Mouse (Mus musculus) gastrocnemius, postnatal 10 days (tissue): ENCODE results near the gene Dnajc11. TPM values are rescaled to one million over a fixed set of nuclear protein-coding genes. Genes with fewer than 3 reads are reported as not detected.
A peak's percentile ranks its signal among the peaks of the same experiment; 100 is the strongest.

ENCODE experiments used
- DNase-seq: peaks from one replicate; pipeline ENCODE4 v3.0.0; 2021; ENCODE audit warnings: mixed read lengths
- total RNA-seq, 2 experiments: library from RNA; stranded (reverse); gene quantifications; 2 replicates each; pipeline ENCODE4 v1.2.3; 2021

Gene Dnajc11
- total RNA-seq, 2 experiments from 2014 or later: 72.1 to 72.3 TPM

DNA sequence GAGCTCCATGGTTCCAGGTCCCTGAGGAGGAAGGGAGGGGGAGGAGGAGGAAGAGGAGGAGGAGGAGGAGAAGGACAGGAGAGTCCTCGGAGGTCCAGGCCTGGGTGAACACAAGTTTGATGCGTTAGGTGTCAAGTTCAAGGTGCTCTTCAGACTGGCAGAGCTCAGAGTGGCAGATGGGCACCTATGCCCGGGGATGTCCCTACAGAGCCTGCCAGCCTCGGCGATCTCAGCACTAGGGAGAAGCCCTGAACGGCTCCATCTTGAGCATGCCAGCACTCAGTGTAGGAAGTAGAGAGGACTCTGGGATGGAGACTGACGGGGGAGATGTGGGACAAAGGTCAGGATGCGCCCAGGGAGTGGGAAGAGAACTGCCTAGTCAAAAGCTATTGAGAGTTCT, 53.2 kb downstream of the Dnajc11 start:
- DNase-seq: no peak

DNA sequence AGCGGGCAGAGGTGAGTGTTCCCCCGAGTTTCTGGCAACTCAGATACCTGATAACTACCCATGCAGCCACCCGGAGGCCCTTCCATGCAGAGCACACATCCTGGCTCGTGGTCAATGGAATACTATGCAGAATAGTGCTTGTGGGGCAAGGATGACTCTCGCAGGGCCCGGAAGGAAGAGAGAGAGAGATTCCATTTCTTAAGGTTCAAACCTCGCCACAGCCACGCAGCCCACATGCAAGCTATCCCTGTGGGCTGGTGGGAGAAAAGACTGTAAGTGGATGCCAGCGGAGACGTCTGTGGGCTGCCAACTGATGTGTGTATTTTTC, 54.5 kb downstream of the Dnajc11 start:
- DNase-seq: no peak

DNA sequence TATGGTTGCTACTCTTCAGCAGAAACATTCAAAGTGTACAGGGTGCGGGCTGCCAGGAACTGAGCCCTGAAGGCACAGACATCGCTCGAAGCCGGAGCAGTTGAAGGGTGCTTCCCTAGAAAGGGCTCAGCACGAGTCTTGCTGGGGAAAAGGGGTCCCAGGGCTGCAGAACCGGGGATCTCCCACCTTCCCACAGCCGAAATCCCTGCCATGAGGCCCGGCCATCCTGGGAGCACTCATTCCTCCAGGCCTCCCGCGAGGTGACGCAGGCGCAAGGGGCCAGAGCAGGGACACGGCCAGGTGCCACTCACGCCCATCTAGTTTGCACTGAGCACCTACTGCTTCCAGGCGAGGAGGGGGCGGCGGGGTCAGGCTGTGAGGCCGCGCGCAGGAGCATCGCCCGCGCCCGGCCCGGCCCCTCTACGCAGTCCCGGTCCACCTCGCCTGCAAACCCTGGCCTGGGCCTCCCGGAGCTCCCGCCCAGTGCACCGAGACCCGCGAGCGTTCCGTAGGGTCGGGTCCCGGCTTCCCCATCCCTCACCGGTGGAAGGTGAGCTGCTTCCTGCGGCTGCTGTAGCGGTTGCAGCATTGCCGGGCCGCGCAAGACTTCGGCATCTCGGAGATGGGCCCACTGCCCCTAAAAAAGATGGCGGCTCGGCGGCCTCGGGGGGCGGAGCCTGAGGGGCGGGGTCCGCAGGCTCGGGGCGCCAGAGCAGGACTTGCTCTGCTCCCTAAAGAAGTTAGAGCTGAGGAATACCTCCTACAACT, 55.0 kb downstream of the Dnajc11 start, which contains the start of gene Thap3:
TSS of gene Thap3 (minus strand) at position 656 of the 768 bp plus-strand sequence.
- peak; percentile 86 for DNase-seq

DNA sequence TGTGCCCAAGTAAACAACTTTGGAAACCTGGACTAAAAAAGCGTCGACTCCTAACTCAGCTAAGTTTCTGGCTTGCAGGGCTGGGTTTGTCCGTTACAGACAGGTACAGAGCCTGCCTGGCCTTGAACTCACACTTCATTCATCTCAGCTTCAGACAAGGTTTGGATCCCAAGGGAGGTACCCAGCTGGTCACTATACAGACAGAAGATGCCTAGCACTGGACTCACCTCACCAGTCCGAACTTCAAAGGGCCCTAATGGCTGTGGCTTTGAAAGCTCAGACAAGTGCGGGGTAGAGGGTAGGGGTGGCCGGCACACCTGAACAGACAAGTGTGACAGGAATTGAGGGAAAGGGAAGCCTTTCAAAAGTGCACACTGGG, 55.6 kb downstream of the Dnajc11 start:
- DNase-seq: no peak

DNA sequence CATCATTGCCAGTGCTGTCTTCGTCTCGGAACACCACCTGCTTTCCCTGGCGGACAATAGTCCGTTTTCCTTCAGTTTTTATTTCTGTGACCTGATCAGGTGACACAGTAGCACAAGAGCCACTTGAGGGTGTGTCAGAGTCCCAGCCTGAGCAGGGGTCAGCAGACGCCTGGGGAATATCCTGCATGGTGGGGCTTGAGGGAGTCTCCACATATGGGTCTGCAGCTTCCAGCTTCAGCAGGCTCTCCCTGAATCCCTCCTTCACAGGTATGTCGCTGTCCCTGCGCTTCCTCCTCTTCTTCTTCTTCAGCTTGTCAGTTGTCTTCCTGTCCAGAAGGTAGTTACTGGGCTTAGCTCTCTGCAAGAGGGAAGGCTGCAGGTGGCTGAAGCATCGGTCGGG, 58.6 kb downstream of the Dnajc11 start:
- DNase-seq: no peak

DNA sequence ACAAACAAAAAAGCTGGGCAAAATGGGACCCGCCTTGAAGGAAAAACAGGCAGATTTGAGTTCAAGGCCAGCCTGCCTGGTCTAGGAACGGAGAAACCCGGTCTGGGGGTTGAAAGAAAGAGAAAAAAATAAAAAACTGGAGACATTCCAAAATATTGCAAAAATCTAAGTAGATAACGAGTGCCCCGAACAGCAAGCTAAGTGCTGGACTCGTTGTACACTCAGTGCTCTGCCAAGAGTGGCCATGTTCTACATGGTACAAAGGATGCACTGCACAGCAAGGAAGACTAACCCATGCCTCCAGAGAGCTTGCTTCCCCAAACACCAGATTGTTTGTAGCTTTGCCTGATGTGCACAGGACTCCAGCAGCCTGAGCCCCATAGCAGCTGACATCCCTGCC, 59.5 kb downstream of the Dnajc11 start:
- no peak for DNase-seq

DNA sequence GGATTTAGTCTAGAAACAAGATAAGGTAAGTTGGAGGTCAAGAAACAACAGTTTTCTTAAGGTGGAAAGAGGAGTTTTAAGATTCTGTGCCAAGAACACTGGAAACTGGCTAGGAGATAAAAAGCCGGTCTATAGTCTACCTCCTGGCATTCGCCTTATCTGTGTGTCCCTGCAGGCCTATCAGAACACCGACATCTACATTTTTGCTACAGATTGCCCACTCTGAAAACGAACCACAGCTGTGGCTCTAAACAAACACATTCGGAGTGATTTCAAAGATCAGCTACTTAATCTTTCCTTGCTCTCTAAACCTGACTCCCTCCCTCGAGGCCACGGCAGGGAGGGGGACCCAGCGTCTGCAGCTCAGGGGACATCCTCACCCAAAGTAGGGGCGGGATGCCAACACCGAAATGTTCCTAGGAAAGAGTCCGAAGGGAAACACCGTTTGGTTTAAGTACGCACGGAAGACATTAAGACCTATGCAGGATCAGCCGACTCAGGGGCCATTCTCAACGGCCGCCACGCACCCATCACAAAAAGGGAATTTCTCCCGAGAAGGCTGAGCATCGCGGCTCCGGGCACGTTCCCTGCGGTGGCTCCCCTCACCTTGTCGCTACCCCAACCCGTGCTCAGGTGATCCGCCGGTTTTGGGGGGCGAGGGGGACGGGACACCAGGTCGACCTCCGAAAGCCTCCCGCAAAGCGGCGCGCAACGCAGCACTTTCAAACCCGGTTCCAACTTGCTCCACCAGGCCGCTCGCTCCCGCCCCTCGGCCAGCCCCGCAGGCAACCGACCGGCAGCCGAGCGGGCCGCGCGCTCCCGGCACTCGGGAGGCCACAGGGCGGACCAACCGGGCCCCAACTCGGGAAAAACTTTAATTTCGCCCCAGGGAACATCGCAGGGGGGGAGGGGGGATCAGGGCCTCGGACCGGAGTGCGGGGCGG, 61.0 kb downstream of the Dnajc11 start:
- peak; percentile 59 for DNase-seq

DNA sequence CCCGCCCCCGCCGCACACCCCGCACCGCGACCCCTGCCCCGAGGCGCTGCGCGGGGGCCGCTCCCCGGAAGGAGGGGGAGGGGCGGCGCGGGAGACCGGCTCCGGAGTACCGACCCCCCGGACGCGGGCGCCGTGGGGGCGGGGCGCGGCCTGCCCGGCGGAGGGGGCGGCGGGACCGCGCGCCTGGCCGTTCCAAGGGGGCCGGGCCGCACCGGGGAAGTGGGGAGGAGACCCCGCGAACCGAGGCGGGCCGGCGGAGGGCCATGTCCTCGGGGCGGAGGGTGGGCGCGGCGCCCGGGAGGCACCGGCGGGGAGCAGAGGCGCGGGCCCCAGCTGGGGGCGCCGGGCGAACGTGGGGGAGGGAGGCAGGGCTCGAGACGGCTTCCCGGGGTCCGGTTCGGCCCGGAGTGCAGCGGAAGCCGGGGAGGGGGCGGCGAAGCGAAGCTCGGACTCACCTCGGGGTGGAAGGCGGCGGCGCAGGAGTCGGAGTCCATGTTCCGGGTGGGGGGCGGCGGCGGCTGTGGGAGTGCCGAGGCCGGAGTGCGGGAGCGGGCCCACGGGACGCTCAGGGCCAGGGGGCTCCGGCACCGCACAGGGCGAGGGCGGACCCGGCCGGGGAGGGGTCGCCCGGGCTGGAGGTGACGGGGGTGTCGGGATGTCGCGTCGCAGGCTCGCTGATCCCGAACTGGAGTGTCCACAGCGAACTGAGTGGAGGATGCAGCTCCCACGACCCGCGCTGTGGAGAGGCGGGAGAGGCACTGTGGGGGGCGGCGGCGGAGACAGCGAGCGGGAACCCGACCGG, 62.1 kb downstream of the Dnajc11 start:
- DNase-seq: peak; percentile 59

DNA sequence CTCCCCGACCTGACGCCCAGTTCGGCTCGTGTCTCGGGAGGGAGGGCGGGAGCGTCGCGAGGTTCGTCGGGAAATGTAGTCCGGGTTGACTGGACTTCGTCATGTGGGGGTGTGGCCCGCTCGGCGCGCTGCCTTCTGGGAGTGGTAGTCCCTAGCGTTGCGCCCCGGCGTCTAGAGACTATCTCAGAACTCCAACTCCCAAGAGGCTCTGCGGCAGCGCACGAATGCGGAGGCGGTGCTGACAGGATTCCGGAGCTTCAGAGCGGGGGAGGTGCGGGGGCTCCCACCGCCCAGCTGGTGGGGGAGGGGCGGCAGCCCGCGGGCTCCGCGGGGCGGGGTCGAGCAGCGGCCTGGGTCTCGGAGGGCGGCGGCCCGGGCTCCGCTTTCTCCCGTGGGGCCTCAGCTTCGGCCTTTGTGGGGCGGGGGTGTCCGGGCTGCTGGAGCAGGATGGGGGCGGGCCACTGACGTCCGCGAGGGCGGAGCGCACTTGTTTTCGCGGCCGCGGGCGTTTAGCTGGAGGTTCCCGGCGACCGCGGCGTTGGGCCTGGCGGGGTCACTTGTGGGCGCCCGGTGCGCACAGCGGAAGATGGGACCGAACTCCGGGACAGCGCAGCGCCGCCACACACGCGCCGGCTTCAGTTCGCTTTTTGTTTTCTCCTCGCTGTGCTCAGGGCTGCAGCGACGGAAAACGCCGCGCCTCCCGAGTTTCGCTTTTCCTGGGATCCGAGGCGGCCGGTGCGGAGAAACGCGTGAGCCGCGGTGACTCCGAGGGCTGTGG, 62.9 kb downstream of the Dnajc11 start, which contains the start of gene Phf13:
TSS of gene Phf13 (minus strand) at position 86 of the 778 bp plus-strand sequence.
- DNase-seq: peak; percentile 98

DNA sequence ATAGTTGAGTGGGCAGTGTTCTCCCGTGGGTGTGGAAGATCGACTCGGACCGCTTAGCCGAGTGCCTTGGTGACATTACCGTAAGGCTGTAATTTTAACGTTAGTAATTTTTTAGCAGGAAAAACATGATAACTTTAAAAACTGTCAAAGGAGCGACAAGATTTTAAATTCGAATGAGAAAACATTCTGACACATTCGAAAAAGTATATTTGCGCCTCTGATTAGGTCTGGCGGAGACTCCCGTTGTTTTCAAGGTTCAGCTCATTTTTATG, 63.4 kb downstream of the Dnajc11 start:
- no peak for DNase-seq

DNA sequence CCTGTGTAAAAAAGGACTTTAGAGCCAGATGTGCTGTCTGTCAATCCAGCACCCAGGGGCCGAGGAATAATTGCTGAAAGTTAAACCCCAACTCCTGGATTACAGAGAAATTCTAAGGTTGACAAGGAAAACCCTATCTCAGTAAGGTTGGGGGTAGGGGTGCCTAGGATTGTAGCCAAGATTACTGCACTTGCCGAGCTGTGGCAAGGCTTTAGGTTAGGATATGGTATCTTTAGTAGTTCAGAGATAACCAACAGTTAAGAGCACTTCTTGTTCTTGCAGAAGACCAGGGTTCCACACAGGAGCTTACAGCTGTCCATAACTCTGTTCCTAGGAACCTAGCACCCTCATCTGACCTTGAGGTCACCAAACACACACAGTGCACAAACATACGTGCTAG, 64.2 kb downstream of the Dnajc11 start:
- DNase-seq: no peak

DNA sequence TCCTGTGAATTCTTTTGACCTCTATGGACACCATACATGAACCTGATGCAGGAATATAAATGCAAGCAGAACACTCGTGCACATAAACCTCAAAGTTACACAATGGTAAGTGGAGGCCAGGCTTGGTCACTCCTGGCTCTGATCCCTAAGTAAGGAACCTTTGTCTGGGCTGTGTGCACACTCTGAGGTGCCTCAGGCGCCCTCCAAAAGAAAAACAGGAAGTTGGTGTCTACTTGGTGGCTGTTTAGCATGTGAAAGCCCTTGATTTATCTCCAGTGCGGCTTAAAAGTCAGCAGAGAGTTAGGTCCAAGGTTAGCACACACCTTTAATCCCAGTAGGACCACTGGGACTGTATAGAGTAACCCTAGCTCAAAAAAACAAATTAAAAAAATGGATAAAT, 66.0 kb downstream of the Dnajc11 start:
- no peak for DNase-seq

DNA sequence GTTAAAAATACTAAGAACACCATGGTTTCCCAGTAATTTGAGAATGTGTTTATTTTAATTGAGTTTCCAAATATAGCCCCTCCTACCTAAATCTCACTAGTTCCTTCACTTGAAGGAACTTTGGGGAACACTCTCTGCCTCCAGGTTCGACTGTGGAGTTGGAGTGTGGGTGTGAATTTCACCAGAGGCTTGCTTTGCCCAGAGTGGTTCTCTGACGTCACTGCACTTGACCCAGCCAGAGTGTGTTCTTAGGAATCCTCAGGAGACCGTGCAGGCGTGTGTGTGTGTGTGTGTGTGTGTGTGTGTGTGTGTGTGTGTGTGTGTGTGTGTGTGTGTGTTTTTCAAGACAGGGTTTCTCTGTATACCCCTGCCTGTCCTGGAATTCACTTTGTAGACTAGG, 67.4 kb downstream of the Dnajc11 start:
- DNase-seq: no peak

DNA sequence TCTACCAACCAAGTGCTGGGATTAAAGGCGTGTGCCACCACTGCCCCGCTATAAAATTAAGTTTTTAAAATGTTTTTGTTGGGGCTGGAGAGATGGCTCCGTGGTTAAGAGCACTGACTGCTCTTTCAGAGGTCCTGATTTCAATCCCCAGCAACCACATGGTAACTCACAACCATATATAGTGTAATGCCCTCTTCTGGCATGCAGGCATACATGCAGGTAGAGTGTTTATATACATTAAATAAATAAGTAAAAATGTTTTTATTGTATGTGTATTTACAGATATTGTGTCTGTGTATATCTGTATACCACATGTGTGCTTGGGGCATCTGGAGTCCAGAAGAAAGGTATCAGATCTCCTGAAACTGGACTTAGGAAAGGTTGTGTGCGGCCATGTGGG, 67.8 kb downstream of the Dnajc11 start:
- DNase-seq: no peak

DNA sequence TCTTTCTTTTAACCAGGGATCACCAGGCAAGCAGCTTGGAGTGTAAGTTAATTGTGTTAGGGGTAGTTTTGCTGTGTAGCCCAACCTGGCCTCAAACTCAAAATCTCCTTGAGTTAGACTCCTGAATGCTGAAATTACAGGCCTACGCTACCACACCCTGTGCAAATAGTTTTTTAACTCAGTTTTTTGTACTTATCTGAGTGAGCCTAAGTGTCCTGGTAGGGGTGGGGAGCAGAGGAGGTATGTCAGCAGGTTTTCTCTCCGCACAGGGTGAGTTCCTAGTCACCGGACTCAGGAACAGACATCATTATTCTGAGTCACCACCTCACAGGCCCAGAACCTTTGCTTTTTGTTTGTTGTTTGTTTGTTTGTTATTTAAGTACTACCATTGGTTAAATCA, 68.6 kb downstream of the Dnajc11 start:
- DNase-seq: no peak

DNA sequence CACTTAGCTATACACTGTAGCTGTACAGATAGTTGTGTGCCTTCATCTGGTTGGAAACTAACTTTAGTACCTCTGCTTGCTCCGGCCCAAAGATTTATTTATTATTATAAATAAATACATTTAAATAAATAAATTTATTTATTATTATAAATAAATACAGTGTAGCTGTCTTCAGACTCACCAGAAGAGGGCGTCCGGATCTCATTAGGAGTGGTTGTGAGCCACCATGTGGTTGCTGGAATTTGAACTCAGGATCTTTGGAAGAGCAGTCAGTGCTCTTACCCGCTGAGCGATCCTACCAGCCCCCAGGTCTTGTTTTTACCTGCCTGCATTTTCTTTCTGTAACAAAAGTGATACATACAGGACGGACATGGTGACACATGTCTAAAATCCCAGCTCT, 72.6 kb downstream of the Dnajc11 start:
- no peak for DNase-seq

DNA sequence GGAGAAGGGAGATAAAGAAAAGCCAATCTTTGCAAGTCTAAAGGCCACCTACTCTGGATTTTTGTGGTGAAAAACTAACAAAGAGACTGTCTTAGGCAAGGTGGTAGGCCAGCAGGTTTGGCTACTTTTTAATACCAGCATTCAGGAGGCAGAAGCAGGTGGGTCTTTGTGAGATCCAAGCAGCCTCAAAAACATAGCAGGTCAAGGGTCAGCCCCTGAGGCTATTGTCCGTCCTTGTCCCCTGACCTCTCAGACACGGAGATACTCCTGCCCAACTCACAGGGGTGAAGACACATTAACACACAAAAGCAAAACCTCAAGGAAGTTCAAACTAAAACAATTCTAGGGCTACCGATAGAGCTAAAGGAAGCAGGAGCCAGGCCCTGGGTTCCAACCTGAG, 73.3 kb downstream of the Dnajc11 start:
- no peak for DNase-seq

DNA sequence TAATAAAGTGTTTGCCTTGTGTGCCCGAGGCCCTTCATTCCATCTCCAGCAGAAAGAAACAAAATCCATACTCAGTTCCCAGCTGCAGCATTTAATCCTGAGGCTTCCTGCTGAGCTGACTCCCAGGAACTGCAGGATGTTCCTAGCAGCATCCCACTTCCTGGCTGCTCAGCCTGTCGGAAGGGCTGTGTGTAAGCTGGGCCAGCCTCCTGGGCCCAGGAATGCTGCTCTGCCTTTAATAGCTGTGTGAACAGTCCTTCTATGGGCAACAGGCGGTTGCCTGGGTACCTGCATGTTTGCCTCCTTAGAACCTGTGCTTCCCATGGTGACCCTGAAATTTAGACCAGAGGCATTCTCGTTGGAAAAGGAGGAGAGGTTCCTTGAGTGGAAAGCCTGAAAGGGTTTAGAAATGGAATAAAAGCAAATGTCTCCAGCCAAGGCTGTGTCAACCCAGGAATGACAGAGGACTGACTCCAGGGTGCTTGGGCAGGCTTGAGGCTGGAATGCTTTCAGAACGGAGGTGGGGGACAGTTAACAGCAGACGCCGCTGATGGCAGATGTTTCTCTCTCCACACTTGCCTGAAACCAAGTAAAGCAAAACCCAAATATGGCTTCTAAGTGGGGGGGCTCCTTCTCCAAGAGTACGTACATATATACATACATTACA, 74.1 kb downstream of the Dnajc11 start:
- no peak for DNase-seq

DNA sequence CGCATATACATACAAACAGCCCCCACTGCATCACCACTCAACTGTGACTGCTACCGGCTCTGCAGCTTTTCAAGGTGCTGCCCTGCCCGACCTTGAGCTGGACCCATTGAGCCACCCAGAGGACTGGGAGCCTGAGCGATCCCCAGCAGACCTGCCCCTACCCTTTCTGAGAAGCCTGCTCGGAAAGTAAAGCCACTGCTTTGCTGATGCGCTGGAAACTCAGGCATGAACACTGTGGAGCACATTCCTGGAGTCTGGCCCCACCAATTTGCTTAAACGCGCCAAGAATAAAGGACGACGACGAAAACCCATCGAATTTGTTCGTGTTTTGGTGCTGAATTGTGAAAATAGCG, 74.6 kb downstream of the Dnajc11 start:
- DNase-seq: no peak

DNA sequence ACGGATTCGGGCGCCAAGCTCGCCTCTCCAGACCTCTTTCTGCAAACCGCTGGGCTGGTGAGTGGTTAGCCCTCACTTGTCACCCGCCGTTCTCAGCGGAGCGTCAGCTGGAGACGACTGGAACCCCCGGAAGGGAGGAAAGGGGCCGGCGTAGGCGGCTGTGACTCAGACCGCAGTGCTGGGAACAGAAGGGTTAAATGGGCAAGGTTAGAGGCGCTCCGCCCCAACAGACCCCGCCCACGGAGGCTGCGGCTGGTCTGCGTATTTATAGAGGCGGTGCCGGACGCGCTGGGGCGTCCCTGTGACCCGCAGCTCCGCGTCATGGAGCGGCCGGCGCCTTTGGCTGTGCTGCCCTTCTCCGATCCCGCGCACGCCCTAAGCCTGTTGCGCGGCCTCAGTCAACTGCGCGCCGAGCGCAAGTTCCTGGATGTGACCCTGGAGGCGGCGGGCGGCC, 75.2 kb downstream of the Dnajc11 start, which contains the start of gene Klhl21:
TSS of gene Klhl21 (plus strand) at position 182 of the 454 bp plus-strand sequence.
- peak; percentile 94 for DNase-seq
